Mouse (Mus musculus) adrenal gland, postnatal 36 days (tissue): Measurements from ENCODE around the gene Ptch2. TPM values are rescaled to one million over a fixed set of nuclear protein-coding genes. Genes with fewer than 3 reads are reported as not detected.

Experiments
- DNase-seq, 2 experiments: peaks; one replicate each; pipeline ENCODE4 v3.0.0; 2021; ENCODE audit warnings: mixed read lengths in 1 of 2
- total RNA-seq, 2 experiments: library from RNA; stranded (reverse); gene quantifications; 2 replicates each; pipeline ENCODE4 v1.2.3; 2021

Ptch2 gene
- total RNA-seq, 2 experiments from 2014 or later, result 3.5 to 4.5 TPM

DNA sequence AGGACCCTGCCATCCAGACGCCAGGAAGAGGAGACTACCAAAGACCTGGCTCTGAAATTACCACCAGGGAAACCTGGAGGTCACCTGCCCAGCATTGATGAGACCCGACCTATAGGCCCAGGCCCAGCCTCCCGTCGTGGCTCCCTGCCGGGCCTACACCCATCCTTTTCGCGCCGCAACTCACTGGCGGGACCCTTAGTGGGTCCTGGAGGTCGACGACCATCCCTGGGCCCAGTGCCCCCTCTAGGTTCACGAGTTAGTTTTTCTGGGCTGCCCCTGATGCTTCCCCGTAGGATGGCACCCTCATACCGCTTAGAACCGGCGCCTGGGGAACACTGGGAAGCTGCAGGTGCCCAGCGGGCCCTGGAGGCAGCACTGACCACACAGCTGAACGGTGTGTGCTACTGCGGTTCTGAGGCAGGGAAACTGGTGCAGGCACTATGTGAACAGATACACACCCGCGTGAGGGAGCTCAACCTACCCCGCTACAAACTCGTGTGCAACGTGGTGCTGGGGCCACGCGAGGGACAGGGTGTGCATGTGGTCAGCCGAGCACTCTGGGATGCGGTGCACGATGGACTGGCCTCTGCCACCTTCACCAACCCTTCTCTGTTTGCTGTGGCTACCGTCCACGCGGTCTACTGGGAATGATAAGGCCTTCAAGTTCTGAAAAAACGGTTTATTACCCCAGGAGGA is 32.3 kb downstream of the Ptch2 start:
- DNase-seq, result no peak

DNA sequence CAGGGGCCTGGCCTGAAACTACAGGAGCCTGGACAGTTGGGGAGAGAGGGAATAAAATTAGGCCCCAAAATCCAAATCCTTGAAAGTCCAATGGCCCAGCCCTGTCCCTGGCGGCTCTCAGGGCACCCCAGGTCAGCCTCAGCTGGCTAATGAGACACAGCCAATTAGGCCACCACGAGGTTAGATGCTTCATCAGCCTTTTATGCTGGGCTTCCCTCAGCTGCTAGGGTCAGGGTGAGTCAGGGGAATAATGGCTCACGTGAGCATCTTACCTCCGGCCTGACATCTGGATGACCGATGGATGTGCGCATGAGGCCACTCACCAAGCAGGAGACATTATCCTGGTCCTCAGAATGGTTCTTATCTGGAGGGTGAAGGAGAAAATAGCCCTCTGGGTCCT is 34.9 kb downstream of the Ptch2 start:
- no peak for DNase-seq

DNA sequence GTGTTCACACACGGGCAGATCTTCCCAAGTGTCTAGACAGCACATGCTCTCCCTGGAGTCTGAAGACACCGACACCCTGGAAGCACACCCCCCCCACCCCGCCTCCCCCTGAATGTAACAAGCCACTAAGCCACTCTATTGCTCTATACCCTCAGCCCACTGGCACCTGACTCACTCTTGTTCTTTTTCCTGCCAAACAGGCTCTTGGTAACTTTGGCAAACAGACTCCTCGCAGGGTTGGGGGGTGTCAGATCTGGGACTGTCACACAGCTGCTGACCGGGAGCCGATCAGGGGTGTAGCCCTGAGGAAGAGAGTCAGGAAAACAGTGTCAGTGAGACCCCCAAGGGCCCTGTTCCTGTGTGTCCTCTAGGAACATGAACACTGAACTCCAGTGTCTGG is 35.3 kb downstream of the Ptch2 start:
- DNase-seq, result no peak

DNA sequence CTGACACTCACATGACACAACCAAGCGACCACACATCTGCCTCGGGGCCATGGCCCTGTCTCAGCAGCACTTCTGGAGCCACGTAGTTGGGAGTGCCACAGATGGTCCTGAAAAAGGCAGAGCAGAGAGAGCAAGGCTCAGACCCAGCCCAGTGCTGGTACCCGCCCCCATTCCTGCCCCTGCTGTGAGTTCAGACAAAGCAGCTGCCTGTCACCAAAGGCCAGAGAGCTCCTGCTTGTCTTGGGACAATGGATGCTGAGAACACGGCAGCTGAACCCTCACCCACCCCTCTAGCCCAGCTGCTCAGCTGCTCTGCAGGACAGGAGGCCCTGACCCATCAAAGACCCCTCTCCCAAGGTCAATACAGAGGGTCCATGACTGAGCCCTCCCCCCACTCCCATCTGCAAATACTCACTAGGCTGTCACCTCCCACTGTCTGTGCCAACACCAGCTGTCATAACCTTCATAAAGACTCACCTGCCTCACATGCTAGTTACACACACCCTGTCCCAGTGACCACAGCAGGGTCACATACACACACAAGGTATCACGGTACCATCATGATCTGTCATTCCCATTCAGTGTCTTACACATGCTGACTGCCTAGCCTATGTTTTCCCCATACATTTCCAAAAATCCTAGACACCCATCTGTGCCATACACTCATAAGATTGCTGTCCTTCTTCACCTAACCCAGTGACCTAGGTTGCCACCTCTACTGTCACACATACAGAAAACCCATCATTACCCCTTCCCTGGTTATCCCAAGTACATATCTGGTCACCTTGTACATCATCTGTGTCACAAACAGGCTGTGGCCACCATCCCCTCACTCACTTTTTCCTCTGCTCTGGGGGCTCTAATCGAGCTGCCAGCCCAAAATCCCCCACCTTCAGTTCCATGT is 36.3 kb downstream of the Ptch2 start:
- DNase-seq, result no peak

DNA sequence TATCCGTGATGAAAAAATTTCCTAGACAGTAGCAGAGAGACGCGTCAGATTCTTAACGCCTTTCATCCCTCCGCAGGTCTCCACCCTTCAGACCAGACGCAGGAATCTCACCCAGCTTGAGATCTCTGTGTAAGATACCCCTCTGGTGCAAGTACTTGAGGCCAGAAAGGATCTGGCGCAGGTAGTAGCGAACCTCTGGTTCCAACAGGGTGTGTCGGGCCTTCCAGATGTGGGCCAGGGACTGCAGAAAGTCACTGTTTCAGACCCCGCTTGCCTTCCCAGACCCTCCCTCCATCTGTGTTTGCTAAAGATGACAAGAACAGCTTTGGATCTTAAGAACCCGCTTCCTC is 36.9 kb downstream of the Ptch2 start:
- DNase-seq, result no peak

DNA sequence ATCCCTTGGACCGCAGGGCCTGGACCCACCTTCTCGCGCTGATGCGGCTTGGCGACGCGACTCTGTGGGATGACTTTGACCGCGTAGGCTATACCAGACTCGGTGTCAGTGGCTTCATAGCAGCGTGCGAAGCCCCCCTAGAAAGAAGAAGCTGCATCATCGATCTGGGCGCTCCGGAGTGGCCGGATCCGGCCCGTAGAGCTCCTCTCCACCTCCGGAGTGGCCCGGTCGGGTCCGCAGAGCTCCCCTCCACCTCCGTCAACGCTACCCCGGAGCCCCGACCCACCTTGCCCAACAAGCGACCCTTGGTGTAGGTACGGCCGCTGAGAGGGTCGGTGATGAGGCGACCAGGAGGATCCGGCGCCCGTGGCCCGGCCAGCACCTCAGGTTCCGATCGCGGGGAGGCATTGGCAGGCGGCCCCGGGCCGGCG is 37.5 kb downstream of the Ptch2 start:
- DNase-seq, result no peak

DNA sequence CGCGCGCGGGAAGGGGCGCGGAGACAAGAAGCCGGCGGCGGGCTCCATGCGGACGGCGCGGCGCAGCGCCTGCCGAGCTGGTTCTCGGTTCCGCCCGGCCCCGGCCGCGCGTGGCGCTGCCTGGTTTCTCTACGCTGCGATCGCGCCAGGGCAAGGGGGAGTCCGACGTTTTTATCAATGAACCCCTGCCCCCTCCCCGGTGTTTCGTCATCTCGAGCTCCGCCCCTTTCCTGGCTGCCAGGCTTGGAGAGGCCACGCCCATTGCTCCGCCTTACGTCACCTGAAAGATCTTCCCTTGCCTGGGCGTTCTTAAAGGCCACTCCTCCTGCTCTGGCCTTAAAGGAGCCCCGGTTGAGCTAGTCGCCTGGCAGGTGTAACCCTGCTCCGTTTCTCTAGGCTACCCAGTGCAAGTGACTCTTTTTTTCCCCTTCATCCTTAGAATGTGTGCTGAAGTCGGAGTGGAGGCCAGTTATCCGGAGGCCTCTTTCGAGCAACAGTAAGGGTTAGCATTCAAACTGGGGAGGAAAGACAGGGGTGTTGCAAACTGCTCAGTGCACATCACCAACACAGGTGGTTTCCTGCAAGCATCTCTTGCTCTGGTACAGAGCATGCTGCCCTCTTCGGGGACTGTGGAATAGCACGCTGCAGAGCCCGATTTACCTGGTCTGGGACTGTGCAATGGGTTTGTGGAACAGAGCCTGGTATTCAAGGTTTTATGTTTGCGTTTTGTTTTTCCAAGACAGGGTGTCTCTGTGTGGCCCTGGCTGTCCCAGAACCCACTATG is 38.1 kb downstream of the Ptch2 start, which contains the start of gene Plk3:
Gene Plk3, minus strand, starts transcription at position 147 of the 784 bp plus-strand sequence.
- peak; percentile 97 to 98 for DNase-seq

DNA sequence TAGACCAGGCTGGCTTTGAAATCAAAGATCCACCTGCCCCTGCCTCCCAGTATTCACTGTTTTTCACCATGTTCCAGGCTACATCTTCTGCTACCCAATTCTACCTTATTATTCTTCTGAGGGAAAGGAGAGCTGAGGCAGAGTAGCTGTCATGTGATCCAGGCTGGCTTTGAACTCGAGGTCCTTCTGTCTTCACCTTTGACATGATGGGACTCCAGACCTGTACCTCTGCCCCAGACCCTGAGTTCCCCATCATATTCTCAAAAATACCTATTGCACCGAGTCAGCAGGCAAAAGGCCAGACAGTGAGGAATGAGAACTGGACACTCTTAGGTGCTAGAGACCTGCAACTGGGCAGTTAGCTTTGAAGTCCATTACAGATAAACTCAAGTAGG is 38.7 kb downstream of the Ptch2 start:
- no peak for DNase-seq

DNA sequence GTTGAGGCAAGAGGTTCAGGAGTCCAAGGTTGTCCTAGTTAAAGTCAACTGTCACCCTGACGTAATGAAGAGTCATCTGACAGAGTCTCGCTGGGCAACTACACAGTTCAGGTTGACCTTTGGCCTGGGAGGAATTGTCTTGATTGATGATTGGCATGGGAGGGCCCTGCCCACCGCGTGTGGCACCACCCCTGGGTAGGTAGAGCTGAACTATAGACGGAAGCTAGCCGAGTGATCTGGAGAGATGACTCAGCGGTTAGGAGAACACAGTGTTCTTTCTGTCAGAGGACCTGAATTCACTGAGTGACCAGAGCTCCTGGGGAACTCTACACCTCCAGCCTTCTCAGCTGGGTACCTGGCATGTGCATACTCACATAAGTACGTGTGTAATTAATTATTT is 40.2 kb downstream of the Ptch2 start:
- peak; percentile 82 to 85 for DNase-seq

DNA sequence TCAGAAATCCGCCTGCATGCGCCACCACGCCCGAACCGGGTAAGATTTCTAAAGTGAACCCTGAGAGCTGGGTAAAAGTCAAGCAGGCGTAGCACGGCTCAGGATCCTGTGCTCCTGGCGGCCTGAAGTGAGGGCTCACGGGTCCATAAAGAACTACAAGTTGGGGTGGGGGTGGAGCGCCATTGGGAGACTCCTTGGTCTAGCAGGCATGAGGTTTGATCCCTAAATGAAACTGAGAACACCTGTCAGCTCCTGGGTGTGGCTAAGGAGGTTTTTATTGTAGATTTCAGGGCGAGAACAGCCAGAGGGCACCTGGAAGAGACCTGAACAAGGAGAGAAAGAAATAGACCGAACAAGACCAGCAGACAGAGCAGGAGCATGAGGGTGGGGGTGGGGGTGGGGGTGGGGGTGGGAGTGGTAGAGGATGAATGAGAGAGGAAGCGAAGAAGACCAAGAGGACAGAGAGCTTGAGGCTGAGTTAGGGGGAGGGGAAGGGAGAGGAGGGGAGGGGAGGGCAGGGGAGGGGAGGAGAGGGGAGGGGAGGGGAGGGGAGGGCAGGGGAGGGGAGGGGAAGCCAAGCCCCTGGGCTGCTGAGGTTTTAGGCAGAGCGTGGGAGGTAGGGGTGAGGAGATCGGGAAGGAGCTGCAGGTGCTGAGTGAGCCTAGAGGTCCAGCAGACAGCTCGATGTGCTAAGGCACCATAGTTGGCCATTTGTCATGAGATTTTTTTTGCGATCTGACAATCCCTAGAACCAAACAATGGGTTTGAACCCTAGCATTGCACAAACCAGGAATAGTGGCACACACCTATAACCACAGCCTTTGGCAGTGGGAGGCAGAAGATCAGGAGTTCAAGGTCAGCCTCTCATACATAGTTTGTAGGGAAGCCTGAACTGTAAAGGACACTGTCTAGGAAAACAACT is 42.7 kb downstream of the Ptch2 start:
- DNase-seq, result no peak

DNA sequence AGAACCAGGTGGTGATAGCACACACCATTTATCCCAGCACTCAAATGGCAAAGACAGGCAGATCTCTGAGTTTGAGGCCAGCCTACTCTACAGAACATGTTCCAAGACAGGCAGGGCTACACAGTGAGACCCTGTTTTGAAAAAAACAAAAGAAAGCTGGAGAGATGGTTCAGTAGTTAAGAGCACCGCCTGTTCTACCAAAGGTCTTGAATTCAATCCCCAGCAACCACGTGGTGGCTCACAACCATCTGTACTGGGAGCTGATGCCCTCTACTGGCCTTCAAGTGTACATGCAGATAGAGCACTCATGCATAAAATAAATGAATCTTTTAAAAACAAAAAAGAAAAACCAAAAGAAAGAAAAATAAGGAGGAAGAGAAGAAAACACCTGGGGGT is 43.3 kb downstream of the Ptch2 start:
- peak; percentile 51 to 65 for DNase-seq

DNA sequence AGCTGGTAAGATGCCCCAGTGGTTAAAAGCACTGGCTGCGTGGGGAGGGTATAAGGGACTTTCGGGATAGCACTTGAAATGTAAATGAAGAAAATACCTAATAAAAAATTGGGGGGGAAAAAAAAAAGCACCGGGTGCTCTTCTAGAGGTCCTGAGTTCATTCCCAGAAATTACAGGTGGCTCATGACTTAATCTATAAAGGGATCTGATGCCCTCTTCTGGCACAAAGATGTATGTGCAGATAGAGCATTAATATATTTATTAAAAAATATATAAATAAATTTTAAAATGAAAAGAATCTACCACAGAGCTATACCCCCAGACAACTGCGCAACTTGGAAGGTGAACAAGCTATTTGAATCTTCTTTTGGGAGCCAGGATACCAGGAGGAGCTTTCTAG is 44.7 kb downstream of the Ptch2 start:
- DNase-seq, result no peak

DNA sequence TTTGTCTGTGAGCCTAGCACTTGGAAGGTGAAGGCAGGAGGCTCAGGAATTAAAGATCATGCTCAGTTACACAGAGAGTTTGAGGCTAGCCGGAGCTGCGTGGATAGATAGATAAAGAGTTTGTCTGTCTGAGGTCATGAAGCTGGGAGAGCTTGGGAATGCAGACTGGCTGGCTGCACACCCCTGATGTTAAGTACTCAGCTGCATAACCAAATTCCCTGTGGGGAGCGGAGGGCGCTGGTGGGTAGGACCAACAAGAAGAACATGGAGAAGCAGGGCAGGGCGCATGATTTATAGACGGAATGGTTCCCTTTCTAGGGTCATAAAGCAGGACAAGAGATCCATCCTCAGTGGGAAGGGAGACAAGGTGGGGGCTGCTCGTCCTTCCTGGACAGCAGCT is 47.1 kb downstream of the Ptch2 start:
- no peak for DNase-seq

DNA sequence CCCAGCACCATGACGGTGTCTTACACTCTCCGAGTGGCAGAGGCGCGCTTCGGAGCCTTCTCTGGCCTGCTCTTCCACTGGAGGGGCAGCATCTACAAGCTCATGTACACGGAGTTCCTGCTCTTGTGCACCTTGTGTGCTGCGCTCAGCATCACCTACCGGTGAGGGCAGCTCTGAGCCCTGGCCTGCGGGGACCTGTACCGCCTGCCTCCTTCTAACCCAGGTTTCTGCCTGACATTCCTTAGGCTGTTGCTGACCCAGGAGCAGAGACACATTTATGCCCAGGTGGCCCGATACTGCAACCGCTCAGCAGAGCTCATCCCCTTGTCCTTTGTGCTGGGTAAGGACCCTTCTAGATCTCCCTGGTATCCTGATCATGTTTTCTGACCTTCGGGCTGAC is 49.4 kb downstream of the Ptch2 start:
- DNase-seq, result no peak

DNA sequence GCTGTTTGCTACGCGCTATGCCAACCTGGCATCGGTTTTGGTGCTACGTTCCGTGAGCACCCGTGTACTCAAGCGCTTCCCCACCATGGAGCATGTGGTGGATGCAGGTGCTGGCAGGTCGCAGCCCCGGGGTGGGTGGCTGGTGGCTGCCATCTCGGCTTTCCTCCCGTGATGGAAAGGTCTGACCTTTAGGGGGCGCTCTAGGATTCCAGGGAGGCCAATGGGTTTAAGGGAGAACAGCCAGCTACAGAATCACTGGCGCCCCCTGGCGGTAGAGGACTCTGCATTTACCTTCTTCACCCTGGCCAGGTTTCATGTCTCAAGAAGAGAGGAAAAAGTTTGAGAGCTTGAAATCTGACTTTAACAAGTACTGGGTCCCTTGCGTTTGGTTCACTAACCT is 50.3 kb downstream of the Ptch2 start:
- DNase-seq, result peak; percentile 91 to 95

DNA sequence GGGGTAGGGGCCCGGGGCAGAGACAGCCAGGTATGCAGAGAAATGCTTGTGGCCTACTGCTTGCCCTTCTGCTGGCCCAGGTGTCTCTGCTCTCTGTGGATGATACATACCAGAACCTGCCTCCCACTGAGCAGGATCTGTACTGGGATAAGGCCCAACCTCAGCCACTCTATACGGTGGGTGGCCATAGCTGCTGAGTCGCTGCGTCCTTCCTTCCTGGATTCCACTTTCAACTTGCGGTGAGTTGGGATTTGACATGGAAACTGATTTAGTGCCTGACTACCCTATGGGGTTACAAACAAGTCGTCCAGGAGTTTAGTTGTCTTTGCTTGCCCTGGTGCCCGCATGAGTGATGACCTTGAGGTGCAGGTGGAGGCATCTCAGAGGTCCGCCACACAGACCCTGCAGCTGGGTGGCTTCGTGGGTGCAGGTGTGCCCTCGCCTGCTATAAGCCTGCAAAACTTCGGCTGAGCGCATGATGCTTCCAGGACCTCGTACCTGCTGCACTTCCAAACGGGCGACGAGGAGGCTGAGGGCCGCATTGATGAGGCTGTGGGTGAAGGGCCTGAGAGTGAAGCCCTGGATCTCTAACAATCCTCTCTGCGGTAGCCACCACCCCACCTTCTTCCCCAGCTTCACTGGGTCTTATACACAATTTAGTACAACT is 52.3 kb downstream of the Ptch2 start:
- DNase-seq, result no peak

DNA sequence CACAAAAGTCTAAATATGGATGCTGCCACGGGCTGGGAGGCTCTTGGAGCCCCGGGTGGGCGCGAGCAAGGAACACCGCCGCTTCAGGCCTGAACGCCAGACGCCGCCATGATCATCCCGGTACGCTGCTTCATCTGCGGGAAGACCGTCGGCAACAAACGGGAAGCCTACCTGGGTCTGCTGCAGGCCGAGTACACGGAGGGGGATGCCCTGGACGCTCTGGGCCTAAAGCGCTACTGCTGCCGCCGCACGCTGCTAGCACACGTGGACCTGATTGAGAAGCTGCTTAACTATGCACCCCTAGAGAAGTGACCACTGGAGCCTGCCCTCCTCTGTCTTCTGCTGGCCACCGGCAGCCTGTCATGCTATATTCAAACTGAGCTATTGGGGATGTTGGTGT is 52.9 kb downstream of the Ptch2 start:
- DNase-seq, result no peak

DNA sequence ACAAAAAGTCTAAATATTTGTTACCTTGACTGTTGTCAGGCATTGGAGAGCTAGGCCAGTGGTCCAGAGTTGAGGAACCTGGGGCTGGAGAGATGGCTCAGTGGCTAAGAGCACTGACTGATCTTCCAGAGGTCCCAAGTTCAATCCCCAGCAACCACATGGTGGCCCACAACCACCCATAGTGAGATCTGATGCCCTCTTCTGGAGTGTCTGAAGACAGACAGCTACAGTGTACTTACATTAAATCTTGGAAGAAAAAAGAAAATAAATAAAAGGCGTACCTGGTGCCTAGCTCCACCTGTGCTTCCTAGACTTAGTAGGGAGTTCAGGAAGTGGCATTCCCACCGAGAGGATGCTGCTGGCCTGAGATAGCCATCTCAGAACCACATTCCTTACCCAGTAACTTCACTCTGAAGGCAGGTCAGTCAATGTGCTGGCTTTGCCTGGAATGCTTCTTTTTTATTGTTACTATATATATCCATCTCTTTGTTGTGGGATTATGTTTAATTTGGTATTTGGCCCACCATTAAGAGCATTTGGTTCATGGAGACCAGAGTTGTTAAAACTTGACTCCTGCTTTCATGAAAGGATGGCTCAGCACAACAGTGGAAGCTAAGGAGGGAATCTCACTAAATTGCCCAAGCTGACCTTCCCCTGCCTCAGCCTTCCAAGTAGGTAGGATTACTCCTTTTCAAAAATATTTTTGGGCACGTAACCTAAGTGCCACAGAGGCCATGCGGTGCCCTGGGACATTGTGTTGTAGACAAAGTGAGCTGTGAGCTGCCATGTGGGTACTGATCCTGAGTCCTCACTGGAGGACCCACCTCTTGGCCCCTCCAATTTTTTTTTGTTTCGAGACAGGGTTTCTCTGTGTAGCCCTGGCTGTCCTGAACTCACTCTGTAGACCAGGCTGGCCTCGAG is 53.7 kb downstream of the Ptch2 start:
- no peak for DNase-seq

DNA sequence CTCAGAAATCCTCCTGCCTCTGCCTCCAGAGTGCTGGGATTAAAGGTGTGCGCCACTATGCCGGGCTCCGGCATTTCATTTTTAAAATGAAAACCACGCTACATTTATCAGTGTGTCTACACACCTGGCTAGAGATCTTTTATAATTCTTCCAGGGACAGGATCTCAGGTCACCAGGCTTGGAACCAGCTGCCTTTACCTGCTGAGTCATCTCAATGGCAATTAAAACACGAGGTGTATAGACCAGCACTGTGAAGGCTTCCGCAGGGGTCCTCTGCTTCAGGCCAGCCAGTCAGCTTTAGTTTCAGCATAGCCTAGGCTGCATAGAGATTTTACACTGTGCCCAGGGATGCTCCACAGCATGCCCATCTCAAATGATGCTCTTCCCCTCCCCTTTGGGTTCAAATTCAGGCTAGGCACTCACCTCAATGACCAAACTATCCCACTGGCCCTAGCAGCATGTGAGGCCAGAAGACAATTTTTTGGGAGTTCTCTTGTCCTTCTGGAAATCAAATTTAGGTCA is 54.4 kb downstream of the Ptch2 start:
- no peak for DNase-seq

DNA sequence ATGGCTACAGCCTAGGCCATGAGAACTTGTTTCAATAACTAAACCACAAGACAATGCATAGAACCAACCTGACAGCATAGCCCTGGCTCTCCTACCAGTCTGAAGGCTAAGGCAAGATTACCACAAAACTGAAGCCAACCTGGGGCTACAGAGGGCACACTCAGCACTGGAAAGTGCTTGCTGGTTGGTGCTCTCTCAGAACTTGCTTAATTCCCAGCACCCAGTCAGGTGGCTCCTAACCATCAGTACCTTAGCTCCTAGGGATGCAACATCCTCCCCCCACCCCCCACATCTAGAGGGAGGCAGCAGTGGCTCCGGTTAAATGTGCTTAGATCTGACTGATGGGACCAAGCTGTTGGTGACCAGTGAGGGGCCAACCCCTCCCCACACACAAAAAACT is 55.5 kb downstream of the Ptch2 start:
- no peak for DNase-seq
